Mouse (Mus musculus) limb, embryonic 13.5 days (tissue): ENCODE measurements at regions not wholly inside any gene's neighbourhood (a gene's known extent, or its start where the extent isn't known, plus 50 kb on each side); places are given as distances from the start of the nearest gene placed in this dataset.

ENCODE experiments used
- ATAC-seq: fragments of 200-750 bp; cut with Nextera tagmentation; 2 replicates; pipeline ENCODE4 v1.8.0; 2017; ENCODE audit warnings: low read depth, moderate number of reproducible peaks, moderate TSS enrichment; ENCODE audit not compliant: low FRiP score
- H3K27ac ChIP-seq: fragments of 300-500 bp; sonication (generic); 2 replicates; pipeline ENCODE4 v1.5.1; 2015; ENCODE audit warnings: inconsistent platforms, mild to moderate bottlenecking, moderate library complexity
- H3K27me3 ChIP-seq: fragments of 300-500 bp; sonication (generic); 2 replicates; pipeline ENCODE4 v1.6.1; 2015; ENCODE audit warnings: mild to moderate bottlenecking, inconsistent platforms
- H3K36me3 ChIP-seq: fragments of 300-500 bp; sonication (generic); 2 replicates; pipeline ENCODE4 v1.6.1; 2015; ENCODE audit warnings: inconsistent platforms, mild to moderate bottlenecking, moderate library complexity
- H3K4me1 ChIP-seq: fragments of 300-500 bp; sonication (generic); 2 replicates; pipeline ENCODE4 v1.6.1; 2015; ENCODE audit warnings: inconsistent platforms
- H3K4me2 ChIP-seq: fragments of 300-500 bp; sonication (generic); replicated peaks from 2 replicates; pipeline ENCODE4 v1.6.1; 2015; ENCODE audit warnings: inconsistent platforms, mild to moderate bottlenecking, moderate library complexity
- H3K4me3 ChIP-seq: fragments of 300-500 bp; sonication (generic); 2 replicates; pipeline ENCODE4 v1.5.1; 2015; ENCODE audit warnings: moderate library complexity, mild to moderate bottlenecking, inconsistent platforms
- H3K9ac ChIP-seq: fragments of 300-500 bp; sonication (generic); 2 replicates; pipeline ENCODE4 v1.6.1; 2015; ENCODE audit warnings: mild to moderate bottlenecking, inconsistent platforms
- H3K9me3 ChIP-seq: fragments of 300-500 bp; sonication (generic); 2 replicates; pipeline ENCODE4 v1.6.1; 2016; ENCODE audit warnings: inconsistent platforms
- WGBS: fragments of 180-500 bp; shearing (Covaris S2); methylation state at CpG from one replicate; pipeline ENCODE4 v1.1.7; 2015; 5-methylcytosine and 5-hydroxymethylcytosine counted together

DNA sequence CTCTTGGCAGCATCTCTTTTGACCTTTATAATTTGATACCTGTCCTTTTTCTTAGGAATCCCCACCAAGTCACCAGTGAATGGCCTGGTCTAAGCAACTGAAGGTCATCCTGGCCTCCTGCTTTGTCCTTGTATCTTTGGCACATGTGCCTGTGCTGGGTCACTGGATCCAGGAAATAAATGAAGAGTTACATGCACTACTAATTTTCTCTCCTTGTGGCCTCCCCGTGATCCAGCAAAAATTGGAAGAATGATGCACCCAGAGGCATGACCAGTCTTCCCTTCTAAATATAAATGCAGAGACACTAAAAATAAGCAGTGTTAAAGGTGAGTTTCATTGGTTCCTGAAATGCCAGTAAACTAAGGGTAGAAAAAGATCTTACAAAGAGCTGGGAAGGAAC is 141.4 kb upstream of the Nampt start:
- H3K9ac ChIP-seq: no peak overlapping the region
- 85% methylated on average over 1 of the region's 1 CpGs for WGBS
- no peak overlapping the region for H3K4me2 ChIP-seq
- no peak overlapping the region for H3K4me3 ChIP-seq
- H3K9me3 ChIP-seq: no peaks in the 10 kb centered on the region
- H3K36me3 ChIP-seq: no peaks in the 10 kb centered on the region
- no peak overlapping the region for H3K27ac ChIP-seq
- no peaks in the 10 kb centered on the region for H3K4me1 ChIP-seq
- ATAC-seq: no peak
- H3K27me3 ChIP-seq: no peaks in the 10 kb centered on the region

DNA sequence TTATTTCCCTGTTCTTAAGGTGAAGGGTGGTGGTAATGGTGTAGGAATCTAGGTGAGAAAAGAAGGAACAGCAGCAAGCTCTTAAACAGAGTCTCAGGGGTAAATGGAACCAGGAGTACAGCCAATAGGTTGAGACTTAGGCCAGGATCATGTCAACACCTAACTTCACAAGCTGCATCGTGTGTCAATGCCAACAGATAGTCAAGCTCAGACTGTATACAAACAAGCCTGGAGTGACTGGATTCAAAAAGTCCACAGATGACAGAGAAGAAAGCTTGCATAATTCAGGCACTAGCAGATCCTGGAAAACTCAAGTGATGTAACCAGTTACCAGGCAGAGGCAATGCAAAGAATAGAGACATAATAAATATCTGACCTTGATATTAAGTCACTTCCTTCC is 140.6 kb upstream of the Nampt start:
- no peak overlapping the region for H3K9ac ChIP-seq
- H3K4me2 ChIP-seq: no peak overlapping the region
- H3K4me1 ChIP-seq: no peaks in the 10 kb centered on the region
- no peaks in the 10 kb centered on the region for H3K36me3 ChIP-seq
- no peaks in the 10 kb centered on the region for H3K27me3 ChIP-seq
- 65% methylated on average over 1 of the region's 1 CpGs for WGBS
- no peak for ATAC-seq
- no peak overlapping the region for H3K4me3 ChIP-seq
- no peak overlapping the region for H3K27ac ChIP-seq
- H3K9me3 ChIP-seq: no peaks in the 10 kb centered on the region

DNA sequence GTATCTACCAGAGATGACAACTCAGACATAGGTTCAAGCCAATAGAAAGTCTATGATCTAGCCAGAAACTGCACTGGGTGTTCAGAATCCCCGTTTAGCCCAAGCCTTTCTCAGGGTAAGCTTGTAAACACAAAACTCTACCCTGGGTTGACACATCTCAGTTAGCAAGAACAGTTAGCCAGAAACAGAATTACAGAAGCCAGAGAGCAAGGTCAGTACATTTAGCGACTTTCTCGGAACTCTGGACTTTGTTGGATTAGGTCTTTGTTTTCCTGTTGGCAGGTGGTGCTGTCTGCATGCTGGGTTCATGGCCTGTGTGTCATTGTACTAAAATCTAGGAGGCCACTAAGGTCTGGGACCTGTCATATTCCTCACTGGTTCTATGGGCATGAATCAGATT is 137.4 kb upstream of the Nampt start:
- Histone ChIP-seq H3K36me3 (no peaks in the 10 kb centered on the region), H3K9me3 (no peaks in the 10 kb centered on the region), H3K27me3 (no peaks in the 10 kb centered on the region), H3K4me1 (no peaks in the 10 kb centered on the region), H3K27ac (no peak overlapping the region), H3K4me3 (no peak overlapping the region), H3K9ac (no peak overlapping the region), H3K4me2 (no peak overlapping the region)
- ATAC-seq: no peak
- whole genome bisulfite sequencing: 74% methylated on average over 3 of the region's 3 CpGs

DNA sequence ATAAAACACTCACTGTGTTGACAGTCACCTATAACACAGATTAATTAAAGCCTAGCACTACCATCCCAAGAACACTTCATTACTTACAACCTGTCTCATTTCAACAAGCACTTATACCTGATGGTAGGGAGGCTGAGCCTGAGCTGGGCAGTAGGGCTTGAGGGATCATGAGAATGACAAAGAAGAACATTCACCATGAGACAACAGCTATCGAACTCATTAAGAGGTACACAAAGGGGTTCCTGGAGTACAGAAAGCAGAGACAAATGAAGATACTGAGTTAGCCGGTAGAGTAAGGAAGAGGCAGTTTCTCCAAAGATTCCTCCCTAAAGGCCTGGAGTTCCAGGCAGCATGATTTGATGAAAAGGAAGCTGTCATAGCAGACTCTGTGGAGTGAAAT is 136.0 kb upstream of the Nampt start:
- Histone ChIP-seq H3K4me3 (no peak overlapping the region), H3K9ac (no peak overlapping the region), H3K27me3 (no peaks in the 10 kb centered on the region), H3K27ac (no peak overlapping the region), H3K36me3 (no peaks in the 10 kb centered on the region), H3K4me2 (no peak overlapping the region), H3K9me3 (no peaks in the 10 kb centered on the region), H3K4me1 (no peaks in the 10 kb centered on the region)
- WGBS: 91% methylated on average over 2 of the region's 2 CpGs
- no peak for ATAC-seq

DNA sequence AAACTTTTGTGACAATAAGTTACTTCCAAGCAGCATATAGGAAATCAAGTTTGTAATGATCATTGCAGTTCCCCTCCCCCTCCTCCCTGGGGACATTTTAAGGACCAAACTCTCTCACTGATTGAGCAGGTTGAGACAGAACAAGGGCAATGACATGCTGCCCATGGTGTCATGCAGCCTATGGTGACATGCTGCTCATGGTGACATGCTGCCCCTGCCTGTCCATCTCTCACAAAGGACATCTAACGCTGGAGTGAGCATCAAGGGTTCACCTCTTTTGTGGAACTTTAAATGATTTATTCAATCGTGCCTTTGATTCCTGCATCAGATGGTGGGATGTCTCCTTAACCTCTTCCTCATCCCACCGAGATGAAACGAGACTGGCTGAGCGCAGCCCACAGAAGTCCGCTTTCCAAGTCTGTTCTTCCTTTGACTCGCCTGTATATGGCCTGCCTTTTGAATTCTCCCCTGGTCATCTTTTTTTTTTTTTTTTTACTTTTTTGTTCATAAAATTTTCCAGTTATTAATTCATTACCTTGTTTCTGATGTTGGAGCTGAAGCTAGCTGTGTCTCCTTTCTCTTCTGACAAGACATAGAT is 133.5 kb upstream of the Nampt start:
- no peak overlapping the region for H3K4me2 ChIP-seq
- no peak for ATAC-seq
- no peak overlapping the region for H3K4me3 ChIP-seq
- no peaks in the 10 kb centered on the region for H3K36me3 ChIP-seq
- H3K9ac ChIP-seq: no peak overlapping the region
- H3K9me3 ChIP-seq: no peaks in the 10 kb centered on the region
- no peaks in the 10 kb centered on the region for H3K4me1 ChIP-seq
- WGBS: 94% methylated on average over 7 of the region's 7 CpGs
- H3K27ac ChIP-seq: no peak overlapping the region
- H3K27me3 ChIP-seq: no peaks in the 10 kb centered on the region

DNA sequence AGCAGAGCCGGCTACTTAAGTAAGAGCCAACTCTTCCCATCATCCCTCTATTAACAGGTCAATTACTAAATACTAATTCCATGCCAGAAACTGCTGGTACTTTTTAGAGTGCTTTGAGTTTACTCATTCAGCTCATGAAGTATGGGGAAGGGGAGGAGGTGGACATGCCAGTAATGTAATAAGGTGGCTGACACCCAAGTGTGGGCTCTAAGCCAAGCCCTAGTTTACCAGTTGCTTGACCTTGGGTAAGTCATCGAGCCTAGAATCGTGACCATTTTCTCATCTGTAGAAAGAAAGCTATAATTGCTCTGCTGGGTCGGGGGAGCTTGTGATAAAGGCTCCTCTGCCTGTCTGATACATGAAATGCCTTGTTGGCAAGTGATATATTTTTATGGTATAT is 130.0 kb upstream of the Nampt start:
- WGBS: 87% methylated on average over 4 of the region's 4 CpGs
- Histone ChIP-seq H3K9me3 (no peaks in the 10 kb centered on the region), H3K4me1 (peaks cover 7% of the 10 kb centered on the region; the same call in 1 of the 2 replicates), H3K36me3 (no peaks in the 10 kb centered on the region), H3K27ac (no peak overlapping the region), H3K9ac (no peak overlapping the region), H3K4me2 (no peak overlapping the region), H3K4me3 (no peak overlapping the region), H3K27me3 (no peaks in the 10 kb centered on the region)
- no peak for ATAC-seq

DNA sequence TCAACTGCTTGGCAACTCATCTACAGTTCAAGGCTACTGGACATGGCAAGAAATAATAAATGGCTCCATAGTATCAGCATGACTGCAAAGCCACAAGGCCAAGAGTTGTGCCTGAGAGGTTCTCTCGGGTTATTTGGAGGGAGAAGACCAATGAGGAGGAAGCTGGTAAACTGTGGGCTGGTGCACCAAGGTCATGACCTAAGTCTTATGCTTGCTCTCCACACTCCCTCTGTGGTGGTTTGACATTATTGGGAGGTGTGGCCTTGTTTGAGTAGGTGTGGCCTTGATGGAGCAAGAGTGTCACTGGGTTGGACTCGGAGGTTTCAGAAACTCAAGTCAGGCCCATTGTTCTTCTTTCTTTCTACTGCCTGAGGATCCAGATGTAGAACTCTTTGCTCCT is 129.2 kb upstream of the Nampt start:
- Histone ChIP-seq H3K9me3 (no peaks in the 10 kb centered on the region), H3K27me3 (no peaks in the 10 kb centered on the region), H3K4me2 (no peak overlapping the region), H3K27ac (no peak overlapping the region), H3K9ac (no peak overlapping the region), H3K4me3 (no peak overlapping the region), H3K36me3 (no peaks in the 10 kb centered on the region), H3K4me1 (peaks cover 7% of the 10 kb centered on the region; the same call in 1 of the 2 replicates)
- 93% methylated on average over 2 of the region's 2 CpGs for WGBS
- no peak for ATAC-seq

DNA sequence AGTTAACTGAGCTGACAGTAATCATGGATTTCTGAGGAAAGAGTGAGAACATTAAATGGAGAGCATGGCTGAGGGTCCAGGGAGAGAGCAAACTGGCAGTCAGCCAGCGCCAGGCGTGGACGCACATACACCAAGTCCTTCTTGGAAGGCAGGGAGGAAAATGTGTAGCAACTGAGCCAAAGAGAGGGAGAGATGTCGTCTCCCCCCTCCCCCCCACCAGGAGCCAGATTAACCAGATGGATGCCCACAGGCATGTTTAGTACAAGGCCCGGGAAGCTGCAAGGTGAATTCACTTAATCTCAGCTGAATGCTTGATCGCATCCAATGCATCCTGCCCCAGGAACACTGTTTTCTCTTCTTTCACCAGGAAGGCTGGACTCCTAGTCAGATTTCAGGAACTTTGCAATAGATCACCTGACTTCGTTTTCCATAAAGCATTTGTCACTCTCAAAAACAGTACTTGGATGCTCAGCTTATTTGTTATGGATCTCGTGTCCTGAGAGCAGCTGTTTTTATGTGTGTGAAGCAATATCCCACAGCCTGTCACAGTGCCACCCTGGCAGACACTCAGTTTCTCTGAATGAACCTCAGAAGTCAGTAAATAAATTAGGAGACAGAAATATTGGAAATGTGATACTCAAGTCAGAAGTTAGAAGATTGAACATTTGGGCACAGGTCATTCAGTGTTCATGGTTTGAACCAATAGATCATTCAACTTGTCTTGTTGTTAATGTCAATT is 127.1 kb upstream of the Nampt start:
- Histone ChIP-seq H3K4me3 (no peak overlapping the region), H3K27ac (no peak overlapping the region), H3K4me1 (peaks cover 7% of the 10 kb centered on the region; the same call in 1 of the 2 replicates), H3K9ac (no peak overlapping the region), H3K4me2 (no peak overlapping the region), H3K27me3 (no peaks in the 10 kb centered on the region), H3K36me3 (no peaks in the 10 kb centered on the region), H3K9me3 (no peaks in the 10 kb centered on the region)
- WGBS: 57% methylated on average over 8 of the region's 8 CpGs
- peak; percentile 51; the same call in 1 of the 2 replicates for ATAC-seq

DNA sequence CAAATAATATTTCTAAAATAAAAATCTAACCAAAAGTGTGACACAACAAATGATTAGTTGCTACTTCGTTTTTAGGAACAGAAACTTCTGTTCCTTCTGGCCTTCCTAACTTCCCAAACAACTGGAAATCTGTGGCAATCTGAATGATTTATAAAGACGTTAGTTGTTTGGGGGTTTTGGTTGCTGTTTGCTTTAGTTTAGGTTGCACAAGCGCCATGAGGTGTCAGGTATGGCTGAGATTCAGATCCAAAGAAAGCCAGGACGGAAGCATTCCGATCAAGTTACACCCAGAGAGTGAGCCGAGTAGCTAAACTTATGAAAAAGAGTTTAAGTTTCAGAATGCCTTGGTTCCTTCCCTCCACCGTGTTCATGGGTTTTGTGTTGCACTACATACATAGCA is 126.4 kb upstream of the Nampt start:
- Histone ChIP-seq H3K36me3 (no peaks in the 10 kb centered on the region), H3K9me3 (no peaks in the 10 kb centered on the region), H3K27me3 (no peaks in the 10 kb centered on the region), H3K4me1 (peaks cover 7% of the 10 kb centered on the region; the same call in 1 of the 2 replicates), H3K9ac (no peak overlapping the region), H3K4me2 (no peak overlapping the region), H3K4me3 (no peak overlapping the region), H3K27ac (no peak overlapping the region)
- ATAC-seq: no peak
- 74% methylated on average over 7 of the region's 7 CpGs for WGBS

DNA sequence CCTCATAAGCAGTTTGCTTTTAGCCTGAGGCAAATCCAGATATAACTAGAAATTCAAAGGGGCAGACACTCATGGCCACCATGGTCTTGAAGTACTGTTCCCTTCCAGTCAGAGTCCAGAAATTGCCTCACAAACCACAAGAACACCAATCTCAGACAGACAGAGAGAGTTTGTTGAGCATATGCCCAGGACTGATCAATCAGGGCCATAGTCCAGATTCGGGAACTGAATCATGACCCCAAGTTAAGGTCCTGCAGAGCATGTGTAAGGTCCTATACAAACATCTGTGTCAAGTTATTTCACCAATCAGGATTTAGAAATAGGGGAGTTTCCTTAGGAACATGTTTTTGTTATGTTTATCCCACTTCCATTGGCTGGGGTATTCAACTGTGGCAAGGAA is 125.7 kb upstream of the Nampt start:
- Histone ChIP-seq H3K9ac (no peak overlapping the region), H3K27me3 (no peaks in the 10 kb centered on the region), H3K4me1 (peaks cover 7% of the 10 kb centered on the region; the same call in 1 of the 2 replicates), H3K9me3 (no peaks in the 10 kb centered on the region), H3K4me2 (no peak overlapping the region), H3K4me3 (no peak overlapping the region), H3K36me3 (no peaks in the 10 kb centered on the region), H3K27ac (no peak overlapping the region)
- ATAC-seq: no peak
- WGBS: 85% methylated on average over 1 of the region's 1 CpGs

DNA sequence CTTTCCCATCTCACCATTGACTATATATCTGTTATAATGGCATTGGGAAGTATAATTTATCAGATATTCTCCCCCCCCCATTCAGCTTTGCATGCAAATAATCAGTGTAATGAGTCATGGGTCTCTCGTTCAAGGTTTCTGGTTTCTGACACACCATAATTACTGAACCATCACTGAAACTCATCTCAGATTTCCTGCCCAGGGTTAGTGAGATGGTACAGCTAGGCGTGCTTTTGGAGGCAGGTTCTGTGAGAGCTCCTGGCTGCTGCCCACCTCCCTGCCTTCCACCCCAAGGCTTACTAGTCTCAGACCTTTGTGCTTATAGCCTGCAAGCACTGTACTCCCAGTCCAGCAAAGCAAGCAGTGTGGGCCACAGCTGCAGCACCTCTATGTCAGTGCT is 122.5 kb upstream of the Nampt start:
- H3K9ac ChIP-seq: no peak overlapping the region
- no peaks in the 10 kb centered on the region for H3K9me3 ChIP-seq
- WGBS: 57% methylated on average over 2 of the region's 2 CpGs
- no peak overlapping the region for H3K4me2 ChIP-seq
- peaks cover 5% of the 10 kb centered on the region; the same call in 1 of the 2 replicates for H3K4me1 ChIP-seq
- no peak overlapping the region for H3K4me3 ChIP-seq
- H3K27ac ChIP-seq: no peak overlapping the region
- ATAC-seq: no peak
- H3K36me3 ChIP-seq: no peaks in the 10 kb centered on the region
- no peaks in the 10 kb centered on the region for H3K27me3 ChIP-seq

DNA sequence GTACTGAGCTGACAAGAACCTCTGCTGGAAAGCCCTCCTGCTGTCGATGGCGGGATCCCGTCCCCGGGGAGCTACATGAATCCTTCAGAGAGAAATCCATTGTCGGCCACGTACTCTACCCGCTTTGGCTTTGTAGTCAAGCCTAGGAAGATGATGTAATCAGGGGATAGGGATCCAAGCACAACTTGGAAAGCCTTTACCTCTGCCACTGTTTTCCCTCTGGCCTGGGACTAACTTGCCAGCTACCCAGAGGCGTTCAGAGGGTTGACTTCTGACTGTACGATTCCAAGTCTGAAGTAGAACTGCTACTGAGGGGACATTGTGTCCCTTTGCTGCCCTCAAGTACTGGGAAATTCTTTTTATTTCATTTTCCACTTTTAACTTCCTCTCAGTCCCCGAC is 110.2 kb upstream of the Nampt start:
- no peak overlapping the region for H3K27ac ChIP-seq
- no peak overlapping the region for H3K4me3 ChIP-seq
- H3K4me1 ChIP-seq: no peaks in the 10 kb centered on the region
- H3K9me3 ChIP-seq: no peaks in the 10 kb centered on the region
- no peak for ATAC-seq
- 93% methylated on average over 10 of the region's 10 CpGs for WGBS
- no peak overlapping the region for H3K4me2 ChIP-seq
- H3K36me3 ChIP-seq: no peaks in the 10 kb centered on the region
- H3K9ac ChIP-seq: no peak overlapping the region
- no peaks in the 10 kb centered on the region for H3K27me3 ChIP-seq
